Mouse (Mus musculus) monocyte, adult 59 days (primary cell): ENCODE data around the gene Add2. TPM values are rescaled to one million over a fixed set of nuclear protein-coding genes. Genes with fewer than 3 reads are reported as not detected.

Experiments used
- total RNA-seq, 2 experiments: library from RNA; stranded (reverse); gene quantifications; one replicate each; pipeline ENCODE4 v1.2.4; 2023

Gene Add2
- total RNA-seq, result under 1 TPM; 0.08 to 0.30 TPM

GRCm38 (mm10) chr6:86028601-86029322, at the start of gene Add2:
Gene Add2, plus strand, starts transcription at chr6:86028681.

GRCm38 (mm10) chr6:86015871-86016270, 12.6 kb upstream of the Add2 start, which contains the start of gene Figla:
Gene Figla, plus strand, starts transcription at chr6:86016171.

Other genes with a start within 250 kb of the Add2 start
- not detected for gene Nat8f6, start 207.7 kb upstream of the Add2 start, total RNA-seq
- not detected for gene Nat8f5, start 207.7 kb upstream of the Add2 start, total RNA-seq
- not detected for gene Nat8, start 196.6 kb upstream of the Add2 start, total RNA-seq
- under 1 TPM in 1 of 2 experiments, not detected in 1; 0.21 TPM for gene Nat8f2, start 159.5 kb upstream of the Add2 start, total RNA-seq
- under 1 TPM; 0.58 to 0.88 TPM for gene Nat8f4, start 123.8 kb upstream of the Add2 start, total RNA-seq
- 10 to 100 TPM; 12.2 to 14.7 TPM for gene Tprkb, start 116.8 kb upstream of the Add2 start, total RNA-seq
- gene Nat8f1, start 113.0 kb upstream of the Add2 start, total RNA-seq, result 1 to 10 TPM; 2.7 to 4.2 TPM
- gene Dusp11, start 67.0 kb upstream of the Add2 start, total RNA-seq, result 100 to 1,000 TPM; 166 to 167 TPM
- gene Figla, start 12.5 kb upstream of the Add2 start, total RNA-seq, result not detected
- not detected for gene Tgfa, start 166.5 kb downstream of the Add2 start, total RNA-seq